Mouse (Mus musculus) lung, adult 2 months (tissue): ENCODE measurements around the gene Egfl8.

ENCODE experiments used
- CTCF ChIP-seq: fragments of 200-500 bp; IDR thresholded peaks from 2 replicates; pipeline ENCODE4 v1.5.1; 2011; ENCODE audit warnings: mild to moderate bottlenecking, low read length, control low read depth; ENCODE audit not compliant: insufficient read depth
- POLR2A ChIP-seq: fragments of 200-500 bp; IDR thresholded peaks from 2 replicates; pipeline ENCODE4 v1.6.1; 2011; ENCODE audit warnings: low read depth, mild to moderate bottlenecking, control low read depth, low read length, borderline replicate concordance; ENCODE audit errors: extremely low read depth

DNA sequence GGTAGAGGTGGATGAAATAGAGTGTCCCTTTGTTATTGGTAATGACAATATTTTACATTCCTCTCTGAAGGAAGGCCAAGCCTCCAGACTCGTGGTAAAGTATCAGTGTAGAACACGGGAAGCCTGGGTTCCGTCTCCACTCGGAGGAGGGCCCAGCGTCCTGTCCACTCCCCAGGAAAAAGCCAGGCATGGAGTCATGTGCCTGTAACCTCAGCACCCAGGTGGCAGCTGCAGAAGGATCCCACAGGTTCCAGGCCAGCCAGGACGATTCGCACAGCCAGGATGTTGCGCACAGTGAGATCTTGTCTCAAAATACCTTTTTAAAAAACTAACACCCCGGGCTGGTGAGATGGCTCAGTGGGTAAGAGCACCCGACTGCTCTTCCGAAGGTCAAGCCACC is 52.4 kb downstream of the Egfl8 start:
- TF ChIP-seq POLR2A (no peak), CTCF (no peak)
